Mouse (Mus musculus): ENCODE results near the gene Bfar. TPM values are rescaled to one million over a fixed set of nuclear protein-coding genes. Genes with fewer than 3 reads are reported as not detected.
"Not testable (repeated sequence)": the region's sequence is repeated elsewhere in the genome, so short reads cannot be mapped to it uniquely, and the experiment has no call there.

The Bfar gene
- total RNA-seq (2021), result 10 to 100 TPM; 50.5 to 54.8 TPM

DNA sequence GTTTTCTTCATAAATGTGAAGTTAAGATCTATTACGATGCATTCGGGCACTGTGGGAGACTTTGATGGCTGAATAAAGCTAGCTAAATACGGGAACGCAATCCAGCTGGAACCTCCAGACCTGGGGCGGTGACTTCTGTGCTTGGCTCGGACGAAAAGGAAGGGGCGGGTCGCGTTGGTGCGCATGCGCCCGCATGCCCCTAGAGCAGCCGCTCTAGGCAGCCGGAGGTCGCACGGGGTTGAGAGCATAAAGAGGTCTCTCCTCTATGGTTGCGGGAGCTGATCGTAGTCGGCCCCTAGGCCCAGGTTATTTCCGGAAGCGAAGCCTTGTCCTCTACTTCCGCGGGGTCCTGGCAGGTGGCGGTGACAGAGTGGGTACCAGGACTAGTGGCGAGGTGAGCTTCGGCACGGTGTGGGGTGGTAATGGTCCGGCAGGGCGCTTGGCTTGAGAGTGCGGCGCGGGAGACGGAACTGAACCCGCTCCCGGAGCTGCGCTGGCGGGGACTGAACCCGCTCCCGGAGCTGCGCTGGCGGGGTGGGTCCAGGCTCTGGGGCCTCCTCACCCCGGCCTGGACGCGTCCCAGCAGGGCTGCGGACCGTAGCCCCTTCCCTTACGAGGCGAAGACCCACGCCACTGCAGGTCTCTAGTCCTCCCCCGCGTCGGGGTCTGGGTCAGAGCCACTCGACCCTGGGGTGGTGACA lies at the start of gene Bfar, which contains the start of gene 3110001I22Rik:
Gene Bfar (plus strand): TSS at position 174 of the 701 bp plus-strand sequence.
Gene 3110001I22Rik (plus strand): TSS at position 245 of the 701 bp plus-strand sequence.
- peak; percentile 88 to 89 for DNase-seq
- intact Hi-C loops (cut with DNase I), result loop anchor here (5.0 kb wide), 2 partner anchors 145 to 225 kb away; partner anchors contain the start of gene Ntan1

DNA sequence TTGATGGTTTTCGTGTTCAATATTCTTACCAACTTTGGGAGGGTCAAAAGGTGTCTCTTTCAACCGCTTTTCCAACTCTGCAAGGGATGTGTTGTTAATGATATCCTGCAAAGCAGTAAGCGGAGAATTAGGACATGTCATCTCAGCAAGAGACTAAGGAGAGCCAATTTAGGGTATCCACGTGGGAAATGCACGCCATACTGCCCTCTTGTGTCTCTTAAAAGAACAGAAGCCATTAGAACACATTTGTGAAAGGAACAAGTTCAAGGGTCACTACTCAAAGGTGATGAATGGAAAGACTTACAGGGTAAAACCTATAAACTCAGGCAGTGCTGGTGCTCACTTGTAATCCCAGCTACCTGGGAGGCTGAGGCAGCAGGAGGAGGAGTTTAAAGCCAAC lies 43.3 kb upstream of the Bfar start:
- intact Hi-C loops (cut with DNase I), result loop anchor here (1.0 to 10.0 kb wide), 2 partner anchors 95 to 514 kb away; no protein-coding TSS in a partner anchor
- no peak for DNase-seq

DNA sequence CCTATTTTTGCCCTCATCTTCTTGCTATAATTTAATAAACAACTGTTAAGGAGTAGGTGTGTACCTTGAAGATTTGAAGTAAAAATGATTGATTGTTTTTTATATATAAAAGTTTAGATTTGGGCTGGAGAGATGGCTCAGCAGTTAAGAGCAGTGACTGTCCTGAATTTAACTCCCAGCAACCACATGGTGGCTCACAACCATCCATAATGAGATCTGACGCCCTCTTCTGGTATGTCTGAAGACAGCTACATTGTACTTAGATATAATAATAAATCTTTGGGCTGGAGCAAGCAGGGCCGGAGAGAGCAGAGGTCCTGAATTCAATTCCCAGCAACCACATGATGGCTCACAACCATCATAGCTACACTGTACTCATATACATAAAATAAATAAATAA lies 33.5 kb upstream of the Bfar start:
- intact Hi-C loops (cut with DNase I); DNase-seq: not testable (repeated sequence)

DNA sequence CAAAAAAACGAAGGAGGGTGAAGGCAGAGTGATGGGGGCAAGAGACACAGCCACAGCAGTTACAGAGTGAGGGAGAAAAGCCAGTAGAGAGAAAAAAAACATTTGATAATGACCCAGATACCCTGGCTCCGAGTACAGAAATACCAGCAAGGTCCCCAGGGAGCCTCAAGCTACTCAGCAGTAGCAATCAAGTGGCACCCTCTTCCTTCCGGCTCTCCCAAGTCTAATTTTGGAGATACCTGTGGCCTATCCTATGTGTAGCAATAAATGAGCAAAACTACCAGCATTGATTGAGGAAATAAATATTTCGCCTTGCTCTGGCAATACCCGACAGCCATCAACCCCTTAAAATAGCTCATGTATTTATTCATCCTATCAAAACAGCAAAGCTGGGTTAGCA lies 32.1 kb upstream of the Bfar start:
- no peak for DNase-seq
- intact Hi-C loops (cut with DNase I), result no loop called here

DNA sequence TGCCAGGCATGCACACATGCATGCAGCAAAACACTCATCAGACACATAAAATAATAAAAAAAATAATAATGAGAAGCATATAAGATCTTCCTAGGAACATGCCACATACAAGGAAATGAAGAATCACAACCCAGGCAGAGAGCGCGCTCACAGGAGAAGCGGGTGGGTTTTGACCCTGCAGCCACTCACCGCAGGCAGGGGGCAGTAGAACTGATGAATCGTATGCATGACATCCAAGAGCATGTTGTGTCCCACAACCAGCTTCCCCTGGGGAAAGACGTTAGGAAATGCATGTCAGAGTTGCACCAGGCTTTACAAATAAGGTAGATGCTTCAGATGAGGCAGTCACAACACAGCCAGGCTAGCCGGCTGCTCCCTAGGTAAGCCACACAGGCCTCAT lies 31.6 kb upstream of the Bfar start:
- DNase-seq, result no peak

DNA sequence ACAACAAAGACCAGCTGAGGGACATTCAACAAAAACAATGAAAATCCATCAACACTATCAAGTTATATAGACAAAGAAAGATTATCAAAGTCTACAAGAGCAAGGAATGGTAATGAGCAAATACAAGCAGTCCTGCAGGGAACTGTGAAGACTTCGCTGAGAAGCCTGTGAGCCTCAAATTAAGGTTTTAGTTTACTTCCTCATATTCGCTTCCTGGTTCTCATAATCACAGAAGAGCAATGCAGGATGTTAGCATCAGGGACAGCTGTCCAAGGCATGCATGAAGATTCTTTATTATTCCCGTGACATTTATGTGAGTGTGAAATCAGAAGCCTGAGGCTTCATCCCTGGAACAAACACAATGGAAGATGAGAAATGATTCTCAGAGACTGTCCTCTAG lies 27.2 kb upstream of the Bfar start:
- intact Hi-C loops (cut with DNase I), result no loop called here
- no peak for DNase-seq

More for the DNA sequence above, 31.6 kb upstream of the Bfar start:
- intact Hi-C loops (cut with DNase I), result no loop called here

DNA sequence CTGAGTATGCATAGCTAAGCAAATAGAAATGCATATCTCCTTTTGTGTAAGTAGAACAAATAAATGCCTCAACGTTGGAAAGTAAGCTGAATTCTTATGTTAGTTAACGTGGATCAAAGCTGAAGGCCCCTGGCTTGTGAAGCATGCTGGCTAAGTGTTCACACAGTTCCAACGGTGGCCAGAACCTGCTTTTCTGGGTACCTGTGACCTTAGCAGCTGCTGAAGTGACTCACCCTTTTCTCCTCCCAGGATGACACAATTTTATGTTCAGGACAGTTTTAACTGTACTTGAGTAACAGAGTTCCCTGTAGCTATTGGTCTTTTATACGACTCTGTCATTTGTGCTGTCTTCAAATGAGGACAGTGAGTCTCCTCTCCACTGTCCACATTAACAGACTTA lies 25.7 kb upstream of the Bfar start:
- intact Hi-C loops (cut with DNase I), result no loop called here
- DNase-seq, result no peak

DNA sequence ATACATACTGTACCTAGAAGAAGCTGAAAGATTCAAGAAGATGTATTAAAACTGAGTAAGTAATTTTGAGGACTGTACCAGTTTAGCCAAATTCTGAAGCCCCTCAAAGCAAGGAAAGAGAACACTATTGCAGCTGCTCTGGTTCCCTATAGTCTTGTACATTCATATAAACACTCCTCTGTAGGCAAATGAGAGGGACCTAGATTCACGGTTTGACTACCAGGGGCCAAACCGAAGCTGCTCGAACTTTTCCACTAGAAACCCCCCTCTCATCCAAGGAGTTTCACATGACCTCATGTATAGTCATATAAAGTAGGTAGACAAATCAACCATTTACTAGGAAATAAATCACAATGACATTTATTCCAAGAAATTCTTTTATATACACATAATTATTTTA lies 12.8 kb upstream of the Bfar start:
- no peak for DNase-seq
- intact Hi-C loops (cut with DNase I), result no loop called here

DNA sequence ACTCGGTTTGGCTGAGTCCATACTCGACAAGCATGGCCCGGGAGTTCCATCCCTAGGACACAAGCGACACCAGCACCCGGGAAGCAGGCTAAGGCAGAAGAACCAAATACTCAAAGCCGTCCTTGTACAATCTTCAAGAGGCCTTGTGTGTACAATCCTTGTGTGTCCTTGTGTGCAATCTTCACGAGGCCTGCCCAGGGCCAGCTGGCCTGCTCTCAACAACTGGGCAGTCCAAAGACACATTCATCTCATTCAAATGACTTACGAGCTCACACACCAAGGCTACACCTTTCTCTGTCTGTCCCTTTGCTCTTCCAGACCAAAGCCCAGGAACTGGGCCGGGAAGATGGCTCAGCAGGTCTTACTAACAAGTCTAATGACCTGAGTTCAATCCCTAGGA lies 10.9 kb upstream of the Bfar start:
- intact Hi-C loops (cut with DNase I), result loop anchor here (10.0 kb wide), 1 partner anchor 494 kb away; no protein-coding TSS in a partner anchor
- no peak for DNase-seq

DNA sequence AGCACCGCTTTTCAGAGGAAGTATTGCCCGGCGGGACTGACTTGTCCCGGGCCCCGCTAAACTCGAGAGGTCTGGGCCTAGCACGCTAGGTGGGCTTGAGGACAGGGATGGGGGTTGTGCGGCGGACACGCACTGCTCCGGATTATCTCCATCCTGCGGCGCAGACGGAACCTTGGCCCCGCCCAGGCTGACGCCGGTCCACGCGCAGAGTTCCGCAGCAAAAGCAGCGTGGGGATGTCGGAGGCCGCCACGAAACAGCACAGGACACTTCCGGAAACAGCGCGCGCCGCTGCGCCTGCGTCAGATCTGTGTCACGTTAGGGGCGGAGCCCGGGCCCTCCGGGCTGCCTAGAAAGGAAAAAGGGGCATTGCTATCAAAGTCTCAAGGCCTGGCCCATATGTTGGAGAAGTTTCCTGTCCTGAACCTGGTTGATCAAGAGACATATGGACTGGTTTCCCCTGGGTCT lies 3.7 kb upstream of the Bfar start, which contains the start of gene Parn:
Gene Parn (minus strand): TSS at position 293 of the 466 bp plus-strand sequence.
- intact Hi-C loops (cut with DNase I), result loop anchor here (5.0 to 10.0 kb wide), 2 partner anchors 84 to 487 kb away; no protein-coding TSS in a partner anchor
- DNase-seq, result peak; percentile 92 to 93

DNA sequence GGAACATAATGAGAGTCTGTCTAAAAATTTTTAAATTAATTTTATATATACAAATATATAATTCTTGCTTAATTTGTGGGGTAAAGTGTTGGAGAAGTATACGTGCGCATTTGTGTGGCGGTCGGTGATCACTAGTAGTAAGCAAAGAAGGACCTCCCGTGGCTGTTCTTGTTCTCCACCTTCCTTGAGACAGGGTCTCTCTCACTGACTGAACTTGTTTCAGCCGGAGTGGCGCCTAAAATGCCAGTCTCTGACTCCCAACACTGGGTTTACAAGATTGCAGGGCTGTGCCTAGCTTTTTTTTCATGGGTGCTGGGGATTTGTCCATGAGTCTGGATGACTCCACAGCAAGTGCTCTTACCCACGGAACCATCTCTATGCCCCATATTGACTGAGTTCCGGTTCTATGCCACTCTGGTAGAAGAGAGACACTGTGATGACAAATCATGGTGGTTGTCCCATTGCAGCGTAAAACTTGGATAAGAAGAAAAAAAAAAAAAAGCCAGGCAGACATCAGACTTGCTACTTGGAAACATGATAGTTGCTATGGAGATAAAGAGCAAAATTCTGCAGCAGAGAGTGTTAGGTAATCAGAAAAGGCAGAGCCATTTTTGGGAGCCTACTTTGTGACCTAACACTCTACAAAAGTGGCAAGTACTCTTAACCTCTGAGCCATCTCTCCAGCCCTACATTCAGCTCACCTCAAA lies 3.1 kb upstream of the Bfar start:
- intact Hi-C loops (cut with DNase I), result loop anchor here (5.0 to 10.0 kb wide), 2 partner anchors 84 to 486 kb away; no protein-coding TSS in a partner anchor
- no peak for DNase-seq

DNA sequence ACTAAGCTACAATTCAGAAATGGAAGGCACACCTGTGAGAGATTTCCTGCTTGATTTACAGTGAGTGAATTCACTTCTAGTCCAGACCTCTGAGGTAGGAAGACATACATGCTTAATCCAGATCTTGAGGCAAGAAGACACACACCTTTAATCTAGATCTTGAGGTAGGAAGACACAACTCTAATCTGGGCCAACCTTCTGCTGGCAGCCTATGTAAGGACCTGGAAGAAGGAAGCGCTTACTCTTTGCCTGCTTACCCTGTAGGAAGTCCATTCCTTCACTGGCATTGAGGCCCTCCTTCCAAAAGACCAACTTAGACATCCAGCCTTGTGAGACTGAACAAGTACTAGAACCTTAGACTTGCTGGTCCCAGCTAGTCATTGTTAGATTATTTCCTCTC lies 2.4 kb upstream of the Bfar start:
- DNase-seq, result no peak
- intact Hi-C loops (cut with DNase I), result loop anchor here (5.0 to 10.0 kb wide), 2 partner anchors 83 to 486 kb away; no protein-coding TSS in a partner anchor

DNA sequence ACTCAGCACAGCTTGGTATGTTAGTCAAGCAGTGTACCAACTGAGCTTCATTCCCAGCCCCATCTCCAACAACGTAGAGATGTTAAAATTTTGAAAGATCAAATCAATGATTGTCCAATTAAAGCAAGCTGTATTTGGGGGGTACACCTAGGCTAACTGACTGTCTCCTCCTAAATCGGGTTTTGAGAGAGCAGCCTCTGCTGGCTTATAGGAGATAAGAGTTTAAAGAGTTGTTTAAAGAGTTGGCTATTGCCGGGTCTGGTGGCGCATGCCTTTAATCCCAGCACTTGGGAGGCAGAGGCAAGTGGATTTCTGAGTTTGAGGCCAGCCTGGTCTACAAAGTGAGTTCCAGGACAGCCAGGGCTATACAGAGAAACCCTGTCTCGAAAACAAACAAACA lies 762 bp upstream of the Bfar start:
- not testable (repeated sequence) for DNase-seq
- intact Hi-C loops (cut with DNase I), result loop anchor here (5.0 kb wide), 2 partner anchors 146 to 224 kb away; partner anchors contain the start of gene Ntan1

DNA sequence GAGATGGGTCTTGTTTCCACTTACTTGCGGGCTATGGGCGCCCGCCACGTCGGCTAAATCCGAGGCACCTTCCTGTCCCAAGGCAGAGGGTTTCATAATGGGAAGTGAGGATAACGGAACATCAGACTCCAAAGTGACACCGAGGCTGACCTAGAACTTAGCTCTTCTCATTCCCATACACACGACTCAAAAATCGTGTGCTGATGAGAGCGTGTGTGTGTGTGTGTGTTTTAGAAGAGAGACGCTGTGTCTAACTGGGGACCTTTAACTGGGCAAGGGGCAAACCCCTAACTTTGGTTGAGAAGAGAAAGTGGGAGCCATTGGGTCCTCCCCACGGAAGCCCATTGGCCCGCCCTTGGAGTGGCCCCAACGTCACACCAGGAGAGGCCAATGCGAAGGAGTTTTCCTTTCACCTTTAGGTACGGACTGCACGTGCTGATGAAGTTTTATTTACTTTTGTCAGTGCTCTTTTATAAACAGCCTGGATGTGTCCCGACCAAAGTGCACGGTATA lies 784 bp downstream of the Bfar start:
- DNase-seq, result peak; percentile 55 to 64
- intact Hi-C loops (cut with DNase I), result loop anchor here (5.0 kb wide), 2 partner anchors 145 to 225 kb away; partner anchors contain the start of gene Ntan1

DNA sequence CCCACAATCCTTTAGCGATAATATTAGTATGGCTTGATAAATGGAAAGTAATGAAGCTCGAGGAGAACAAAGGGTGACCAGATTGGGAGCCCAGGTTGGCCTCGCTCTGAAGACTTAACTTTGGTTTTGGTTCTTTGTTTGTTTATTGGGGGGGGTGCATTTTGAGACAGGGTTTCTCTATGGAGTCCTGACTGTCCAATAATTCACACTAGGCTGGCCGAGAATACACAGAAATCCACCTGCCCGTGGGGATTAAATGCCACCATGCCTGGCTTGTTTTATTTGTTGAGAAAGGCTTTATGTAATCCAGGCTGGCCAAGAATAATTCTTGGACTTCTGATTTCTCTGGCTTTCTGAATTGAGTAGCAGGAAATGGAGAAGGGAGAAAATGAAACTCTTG lies 1.5 kb downstream of the Bfar start:
- no peak for DNase-seq
- intact Hi-C loops (cut with DNase I), result loop anchor here (5.0 kb wide), 2 partner anchors 144 to 226 kb away; partner anchors contain the start of gene Ntan1

DNA sequence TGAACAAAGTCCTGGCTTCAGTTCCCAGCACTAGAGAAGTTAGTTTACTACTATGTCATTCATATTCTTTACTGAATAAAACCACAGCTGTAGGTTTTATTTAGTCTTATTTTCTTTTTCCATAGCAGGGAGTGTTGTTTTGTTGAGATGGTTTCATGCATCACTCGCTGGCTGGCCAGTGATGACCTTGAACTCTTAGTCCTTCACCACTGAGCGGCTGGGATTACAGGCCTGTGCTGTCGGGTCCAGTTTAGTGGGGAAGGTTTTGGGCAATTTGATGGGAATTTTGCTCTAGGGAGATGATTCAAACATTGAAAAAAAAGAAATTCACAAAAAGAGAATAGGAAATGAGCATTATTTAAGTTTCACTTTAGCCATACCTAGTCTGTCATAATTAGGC lies 2.9 kb downstream of the Bfar start:
- intact Hi-C loops (cut with DNase I), result loop anchor here (5.0 kb wide), 2 partner anchors 143 to 227 kb away; partner anchors contain the start of gene Ntan1
- DNase-seq, result no peak

DNA sequence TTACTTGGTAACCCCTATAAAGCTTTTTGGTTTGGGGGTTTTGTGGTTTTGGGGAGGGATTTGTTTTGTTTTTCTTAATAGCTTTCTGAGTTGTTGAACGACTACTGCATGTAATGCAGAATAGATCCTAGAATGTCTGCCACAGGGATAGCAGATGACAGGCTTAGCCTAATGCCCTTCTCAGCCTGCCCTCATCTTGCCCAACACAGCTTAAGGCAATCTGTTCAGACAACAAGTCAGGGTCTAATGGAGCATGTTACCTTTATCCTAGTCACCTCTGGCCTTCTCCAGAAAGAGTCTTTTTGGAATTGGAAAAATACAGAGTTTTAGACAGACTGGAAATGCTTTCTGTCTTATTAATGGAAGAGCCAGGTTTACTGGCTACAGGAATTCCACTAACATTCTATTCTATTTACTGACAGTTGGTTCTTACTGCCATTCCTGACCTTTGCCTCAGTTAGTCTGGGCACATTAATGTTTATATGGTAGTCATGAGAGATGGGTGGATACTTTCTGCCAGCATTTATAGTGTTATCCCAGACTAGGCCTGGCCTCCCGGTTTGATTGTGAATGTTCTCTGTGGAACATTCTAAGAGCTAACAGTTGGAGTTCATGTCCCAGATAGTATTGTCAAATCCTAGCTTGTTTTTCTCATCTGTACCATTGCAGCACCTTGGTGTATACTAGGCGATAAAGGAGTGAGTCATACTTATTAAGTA lies 7.1 kb downstream of the Bfar start:
- DNase-seq, result no peak

DNA sequence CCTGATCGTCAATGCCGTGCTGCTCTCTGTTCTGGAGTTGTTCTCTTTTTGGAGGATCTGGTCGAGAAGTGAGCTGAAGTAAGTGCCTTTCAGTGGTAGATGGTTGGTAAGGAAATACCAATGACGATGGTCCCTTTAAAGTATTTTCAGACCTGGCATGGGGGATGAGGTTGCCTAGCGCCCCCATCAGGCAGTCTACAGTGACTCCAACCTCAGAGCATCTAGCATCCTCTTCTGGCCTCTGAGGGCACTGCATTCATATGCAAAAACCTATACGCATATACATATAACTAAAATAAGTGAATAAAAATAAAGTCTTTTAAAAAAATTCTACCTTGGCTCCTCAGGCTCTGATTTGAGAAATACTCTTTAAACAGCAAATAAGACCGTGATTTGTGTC lies 27.3 kb downstream of the Bfar start:
- intact Hi-C loops (cut with DNase I), result no loop called here
- DNase-seq, result no peak

More for the DNA sequence above, 7.1 kb downstream of the Bfar start:
- intact Hi-C loops (cut with DNase I), result no loop called here

DNA sequence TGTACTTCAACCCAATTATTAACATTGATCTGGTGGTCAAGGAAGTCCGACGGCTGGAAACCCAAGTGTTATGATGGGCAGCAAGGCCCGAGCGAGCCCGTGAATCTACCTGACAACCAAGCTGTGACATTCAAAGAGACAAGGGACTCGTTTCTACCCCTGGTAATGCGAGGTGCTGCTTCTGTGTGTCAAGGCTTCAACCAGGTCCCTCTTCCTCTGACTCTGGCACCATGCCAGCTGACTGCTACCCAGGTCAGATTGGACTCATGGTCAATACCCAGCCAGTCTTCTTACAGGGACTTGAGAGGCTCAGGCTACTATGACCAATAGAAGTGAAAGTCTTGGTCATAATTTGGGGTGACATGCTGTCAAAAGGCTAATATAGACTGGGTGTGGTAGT lies 30.5 kb downstream of the Bfar start:
- no peak for DNase-seq
- intact Hi-C loops (cut with DNase I), result no loop called here

DNA sequence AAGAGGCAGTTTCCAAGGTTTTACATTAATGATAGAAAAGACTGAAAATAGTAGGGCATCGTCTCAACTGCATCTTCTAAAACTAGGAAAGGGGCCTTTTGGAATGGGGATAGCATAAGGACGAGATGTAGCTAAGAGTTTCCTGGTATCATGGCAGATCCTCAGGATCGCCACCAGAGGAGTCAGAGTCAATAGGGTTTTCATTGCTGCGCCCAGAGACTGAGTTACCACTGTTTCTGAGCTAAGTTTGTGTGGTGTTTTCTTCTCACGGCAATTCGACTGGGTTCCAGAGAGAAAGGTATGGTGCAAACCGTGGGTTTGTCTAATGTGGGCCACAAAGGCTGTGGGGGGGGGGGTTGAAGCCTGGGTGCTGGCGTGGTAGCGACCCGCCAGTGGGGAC lies 33.0 kb downstream of the Bfar start:
- intact Hi-C loops (cut with DNase I), result no loop called here
- DNase-seq, result no peak
